Mouse (Mus musculus): ENCODE results near the gene Smc1b.
"Not testable (repeated sequence)": the region's sequence is repeated elsewhere in the genome, so short reads cannot be mapped to it uniquely, and the experiment has no call there.

Gene Smc1b

GRCm38 (mm10) chr15:85135143-85135542 is 3.4 kb upstream of the Smc1b start:
- no peak for DNase-seq (ENCODE audit: extremely low spot score, low spot score)

- no peak for DNase-seq (ENCODE audit: extremely low spot score, low spot score)
Observed at GRCm38 (mm10) chr15:85132193-85132520, 393 bp upstream of the Smc1b start.

- DNase-seq (ENCODE audit: extremely low spot score, low spot score) = no peak
Observed at GRCm38 (mm10) chr15:85085641-85086040, 46.1 kb downstream of the Smc1b start.

- no peak for DNase-seq (ENCODE audit: extremely low spot score, low spot score)
Observed at GRCm38 (mm10) chr15:85072651-85073050, 59.1 kb downstream of the Smc1b start.

GRCm38 (mm10) chr15:85070561-85070960 is 61.2 kb downstream of the Smc1b start:
- peak; percentile 29 for DNase-seq (ENCODE audit: extremely low spot score, low spot score)

- no peak for DNase-seq (ENCODE audit: extremely low spot score, low spot score)
Observed at GRCm38 (mm10) chr15:85063421-85063820, 68.3 kb downstream of the Smc1b start.

GRCm38 (mm10) chr15:85055186-85055585 is 76.6 kb downstream of the Smc1b start:
- DNase-seq (ENCODE audit: extremely low spot score, low spot score) = no peak

GRCm38 (mm10) chr15:85054098-85054497 is 77.7 kb downstream of the Smc1b start:
- DNase-seq (ENCODE audit: extremely low spot score, low spot score) = no peak

- no peak for DNase-seq (ENCODE audit: extremely low spot score, low spot score)
Observed at GRCm38 (mm10) chr15:85049758-85050157, 82.0 kb downstream of the Smc1b start.

GRCm38 (mm10) chr15:85047865-85048264 is 83.9 kb downstream of the Smc1b start:
- DNase-seq (ENCODE audit: extremely low spot score, low spot score) = no peak

- DNase-seq (ENCODE audit: extremely low spot score, low spot score) = no peak
Observed at GRCm38 (mm10) chr15:85046230-85046950, 85.4 kb downstream of the Smc1b start.

GRCm38 (mm10) chr15:85043761-85044160 is 88.0 kb downstream of the Smc1b start:
- DNase-seq (ENCODE audit: extremely low spot score, low spot score) = no peak

GRCm38 (mm10) chr15:85043116-85043515 is 88.6 kb downstream of the Smc1b start:
- DNase-seq (ENCODE audit: extremely low spot score, low spot score) = no peak

- DNase-seq (ENCODE audit: extremely low spot score, low spot score) = no peak
Observed at GRCm38 (mm10) chr15:85042361-85042954, 89.3 kb downstream of the Smc1b start.

- DNase-seq (ENCODE audit: extremely low spot score, low spot score) = no peak
Observed at GRCm38 (mm10) chr15:85041546-85042225, 90.1 kb downstream of the Smc1b start.

- DNase-seq (ENCODE audit: extremely low spot score, low spot score) = no peak
Observed at GRCm38 (mm10) chr15:85037343-85037690, 94.4 kb downstream of the Smc1b start.

- peak; percentile 95 for DNase-seq (ENCODE audit: extremely low spot score, low spot score)
Observed at GRCm38 (mm10) chr15:85036566-85037342, 95.0 kb downstream of the Smc1b start.

GRCm38 (mm10) chr15:85033916-85034315 is 97.8 kb downstream of the Smc1b start:
- DNase-seq (ENCODE audit: extremely low spot score, low spot score) = not testable (repeated sequence)

GRCm38 (mm10) chr15:85031866-85032265 is 99.9 kb downstream of the Smc1b start:
- no peak for DNase-seq (ENCODE audit: extremely low spot score, low spot score)

- DNase-seq (ENCODE audit: extremely low spot score, low spot score) = not testable (repeated sequence)
Observed at GRCm38 (mm10) chr15:85030643-85031042, 101.1 kb downstream of the Smc1b start.

GRCm38 (mm10) chr15:85028648-85029047 is 103.1 kb downstream of the Smc1b start, which contains the start of gene Fam118a:
Gene Fam118a (plus strand): TSS chr15:85028948.
- DNase-seq (ENCODE audit: extremely low spot score, low spot score) = not testable (repeated sequence)

- DNase-seq (ENCODE audit: extremely low spot score, low spot score) = no peak
Observed at GRCm38 (mm10) chr15:85027740-85028139, 104.0 kb downstream of the Smc1b start.
